Mouse (Mus musculus): ENCODE data around the gene Sema6d. TPM values are rescaled to one million over a fixed set of nuclear protein-coding genes. Genes with fewer than 3 reads are reported as not detected.
A peak's percentile ranks its signal among the peaks of the same experiment; 100 is the strongest.

Sema6d gene
- total RNA-seq, 2 experiments from 2014 or later = 48.1 to 50.1 TPM

DNA sequence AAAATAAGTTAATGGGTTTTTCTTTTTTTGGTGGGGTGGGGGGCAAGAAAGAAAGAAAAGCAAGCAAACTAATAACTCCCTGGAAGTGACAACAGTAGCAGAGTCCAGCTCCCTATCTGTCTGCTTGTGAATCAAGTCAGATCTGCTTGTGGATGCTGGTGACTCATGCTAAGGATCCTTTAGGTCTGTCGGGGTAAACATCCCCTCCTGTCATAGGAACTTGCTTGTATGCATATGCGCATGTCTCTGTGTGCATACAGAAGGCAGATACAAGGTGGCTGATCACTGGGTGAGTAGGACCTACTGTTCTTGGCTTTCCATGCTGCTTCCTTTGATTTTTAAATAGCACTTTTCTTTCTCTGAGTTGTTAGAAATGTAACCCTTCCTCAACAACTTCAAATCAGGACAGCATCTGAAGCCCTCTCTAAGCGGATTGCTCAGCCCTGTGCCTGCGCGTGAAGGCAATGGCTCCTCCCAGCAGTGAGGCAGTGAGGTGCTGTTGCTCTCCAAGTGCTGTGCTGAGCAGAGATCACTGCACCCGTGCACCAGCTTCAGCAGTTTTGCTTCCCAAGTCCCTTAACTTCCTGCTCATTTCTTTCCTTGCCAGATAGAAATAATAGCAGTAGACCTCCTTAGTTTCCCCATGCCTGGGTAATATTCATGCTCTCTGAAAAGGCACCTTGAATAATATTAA lies 550.9 kb downstream of the Sema6d start:
- peak in 1 of 2 experiments; percentile 35 for DNase-seq (ENCODE audit: low spot score in 2 of 2)

GRCm38 (mm10) chr2:124641194-124641558 lies 551.4 kb downstream of the Sema6d start:
- DNase-seq (ENCODE audit: low spot score in 2 of 2) = no peak

DNA sequence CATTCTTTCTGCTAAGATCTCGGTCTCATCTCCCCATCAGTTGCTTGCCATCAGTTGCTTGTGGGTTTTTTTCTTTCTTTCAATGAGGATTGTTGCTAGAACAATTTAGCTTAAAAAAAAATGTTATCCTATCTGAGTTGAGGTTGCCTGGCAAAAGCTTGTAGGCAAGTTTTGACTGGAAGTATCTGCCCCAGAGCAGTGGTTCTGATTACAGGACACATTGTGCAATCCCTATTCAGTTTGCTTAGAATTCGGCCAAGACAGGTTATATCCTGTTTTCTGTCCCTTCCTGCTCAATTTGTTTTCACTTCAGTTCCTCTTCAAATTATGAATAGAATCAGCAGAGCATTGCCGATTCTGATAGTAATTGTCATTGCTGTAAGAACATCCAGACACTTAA lies 552.4 kb downstream of the Sema6d start:
- no peak for DNase-seq (ENCODE audit: low spot score in 2 of 2)

- DNase-seq (ENCODE audit: low spot score in 2 of 2) = no peak
These were observed 560.8 kb downstream of the Sema6d start for GRCm38 (mm10) chr2:124650609-124651008.

DNA sequence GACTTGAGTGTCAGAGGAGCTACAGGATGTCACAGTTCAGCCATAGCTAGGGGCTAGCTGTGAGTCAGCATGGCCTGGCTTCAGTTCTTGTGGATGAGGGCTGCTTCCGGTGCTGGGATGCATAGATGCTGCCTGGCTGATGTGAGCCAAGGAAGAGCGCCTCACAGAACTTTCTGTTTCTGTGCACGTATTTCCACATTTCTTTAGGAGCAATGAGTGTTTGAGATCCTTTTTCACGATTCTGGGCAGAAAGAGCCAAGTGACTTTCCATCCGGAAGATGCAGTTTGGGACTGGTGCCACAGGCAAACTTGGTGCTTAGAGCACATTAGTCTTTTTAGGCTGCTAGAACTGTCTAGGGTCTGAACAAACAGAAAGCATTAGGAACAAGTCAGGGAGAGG lies 561.4 kb downstream of the Sema6d start:
- no peak for DNase-seq (ENCODE audit: low spot score in 2 of 2)

DNA sequence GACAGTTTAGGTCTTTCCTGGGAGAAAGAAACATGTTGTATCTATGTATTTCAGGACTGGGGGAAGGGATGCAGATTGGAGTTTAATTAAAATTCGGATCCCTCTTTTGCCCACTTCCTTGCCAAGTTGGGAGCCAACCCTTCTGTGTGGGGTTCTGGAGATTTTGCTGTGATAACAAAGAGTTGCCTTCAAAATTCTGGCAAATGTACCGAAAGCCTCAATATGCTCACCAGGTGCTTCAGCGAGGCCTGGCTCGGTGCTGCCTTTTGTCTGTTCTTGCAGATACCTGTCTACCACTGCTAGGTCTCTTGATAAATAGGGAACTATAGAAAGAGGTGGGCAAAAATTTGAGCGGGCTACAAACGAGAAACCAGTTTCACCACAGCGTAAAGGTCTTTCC lies 563.4 kb downstream of the Sema6d start:
- peak in 1 of 2 experiments; percentile 50 for DNase-seq (ENCODE audit: low spot score in 2 of 2)

DNA sequence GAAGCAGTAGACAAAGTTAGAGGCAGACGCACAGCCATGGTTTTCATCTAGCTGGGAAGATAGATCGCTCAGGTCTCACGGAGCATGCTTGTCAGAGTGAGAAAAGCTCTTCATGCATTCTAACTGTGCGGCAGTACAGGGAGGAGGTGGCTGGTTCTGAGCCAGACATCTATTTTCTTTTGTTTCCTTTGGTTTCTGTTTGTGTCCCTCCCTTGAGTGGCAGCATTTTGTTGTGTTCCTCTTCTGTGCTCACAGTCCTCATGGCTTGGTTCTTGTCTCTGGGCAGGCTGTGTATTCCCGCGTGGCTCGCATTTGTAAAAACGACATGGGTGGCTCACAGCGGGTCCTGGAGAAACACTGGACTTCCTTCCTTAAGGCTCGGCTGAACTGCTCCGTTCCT lies 567.6 kb downstream of the Sema6d start:
- no peak for DNase-seq (ENCODE audit: low spot score in 2 of 2)

- no peak for DNase-seq (ENCODE audit: low spot score in 2 of 2)
These were observed 568.6 kb downstream of the Sema6d start for GRCm38 (mm10) chr2:124658374-124658773.

DNA sequence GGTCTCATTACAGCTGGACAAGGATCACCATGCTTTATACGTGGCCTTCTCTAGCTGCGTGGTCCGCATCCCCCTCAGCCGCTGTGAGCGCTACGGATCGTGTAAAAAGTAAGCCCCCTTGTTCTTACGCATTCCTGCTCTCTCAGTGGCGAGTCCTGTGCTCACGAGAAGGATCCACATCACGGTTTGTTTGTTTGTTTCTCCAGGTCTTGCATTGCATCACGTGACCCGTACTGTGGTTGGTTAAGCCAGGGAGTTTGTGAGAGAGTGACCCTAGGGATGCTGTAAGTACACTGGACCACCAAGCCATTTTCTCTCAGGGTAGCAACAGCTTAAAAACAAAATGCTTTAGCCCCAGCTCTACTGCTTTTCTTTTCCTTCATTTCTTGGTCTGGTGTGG lies 569.8 kb downstream of the Sema6d start:
- no peak for DNase-seq (ENCODE audit: low spot score in 2 of 2)

DNA sequence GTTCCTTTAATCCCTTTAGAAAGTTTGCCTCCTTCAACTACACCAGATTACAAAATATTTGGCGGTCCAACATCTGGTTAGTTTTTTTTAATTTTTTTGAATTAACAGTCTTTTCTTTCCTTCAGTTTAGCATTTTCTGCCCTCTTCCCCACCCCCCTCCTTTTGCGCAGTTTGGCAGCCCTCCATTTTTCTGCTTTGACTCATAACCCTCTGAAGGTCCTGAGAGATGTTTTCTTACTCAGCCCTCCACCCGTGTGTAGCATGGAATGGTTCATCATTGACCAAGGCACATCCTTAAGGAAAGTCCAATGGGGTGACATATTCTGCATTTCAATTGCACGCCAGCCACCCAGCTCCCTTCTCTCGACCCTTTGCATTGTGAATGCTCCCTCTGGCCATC lies 570.9 kb downstream of the Sema6d start:
- no peak for DNase-seq (ENCODE audit: low spot score in 2 of 2)

- no peak for DNase-seq (ENCODE audit: low spot score in 2 of 2)
These were observed 571.5 kb downstream of the Sema6d start for GRCm38 (mm10) chr2:124661316-124661715.

DNA sequence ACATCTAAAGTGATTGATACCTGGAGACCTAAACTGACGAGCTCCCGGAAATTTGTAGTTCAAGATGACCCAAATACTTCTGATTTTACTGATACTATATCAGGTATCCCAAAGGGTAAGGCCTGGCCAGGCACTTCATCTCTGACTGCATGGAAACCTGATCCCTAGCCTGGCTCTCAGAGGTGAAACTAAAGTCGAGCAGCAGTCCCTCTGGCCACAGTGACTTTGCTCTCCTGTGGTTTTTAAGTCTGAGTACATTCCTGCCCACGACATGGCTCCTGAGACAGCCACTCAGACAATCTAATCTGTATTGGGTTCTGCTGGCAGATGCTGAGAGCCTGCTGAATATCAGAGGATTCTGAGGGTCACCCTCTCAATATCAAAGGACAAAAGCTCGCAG lies 572.5 kb downstream of the Sema6d start:
- DNase-seq (ENCODE audit: low spot score in 2 of 2) = no peak

DNA sequence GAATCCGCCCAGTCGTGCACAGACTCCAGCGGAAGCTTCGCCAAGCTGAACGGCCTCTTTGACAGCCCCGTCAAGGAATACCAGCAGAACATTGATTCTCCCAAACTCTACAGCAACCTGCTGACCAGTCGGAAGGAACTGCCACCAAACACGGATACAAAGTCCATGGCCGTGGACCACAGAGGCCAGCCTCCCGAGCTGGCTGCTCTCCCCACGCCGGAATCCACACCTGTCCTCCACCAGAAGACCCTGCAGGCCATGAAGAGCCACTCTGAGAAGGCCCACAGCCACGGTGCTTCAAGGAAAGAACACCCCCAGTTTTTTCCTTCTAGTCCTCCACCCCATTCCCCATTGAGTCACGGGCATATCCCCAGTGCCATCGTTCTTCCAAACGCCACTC lies 574.4 kb downstream of the Sema6d start:
- DNase-seq (ENCODE audit: low spot score in 2 of 2) = no peak

DNA sequence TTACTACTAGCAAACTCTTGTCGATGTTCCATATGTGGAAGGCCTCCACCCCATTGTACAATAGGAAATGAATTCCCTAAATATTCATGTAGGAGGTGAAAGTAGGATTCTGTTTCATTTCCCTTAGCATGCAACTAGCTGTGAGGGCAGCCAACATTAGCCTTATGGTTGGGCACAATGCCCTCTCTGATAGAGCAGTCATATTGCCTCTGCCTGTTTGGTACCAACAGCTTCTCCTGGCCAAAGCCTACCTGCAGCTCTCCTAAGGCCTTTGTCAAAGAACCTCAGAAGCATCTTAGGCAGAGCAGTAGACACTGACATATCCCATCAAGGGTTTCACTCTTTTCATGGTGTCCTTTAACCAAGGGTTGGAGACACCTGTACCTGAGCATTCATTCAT lies 578.7 kb downstream of the Sema6d start:
- DNase-seq (ENCODE audit: low spot score in 2 of 2) = no peak

DNA sequence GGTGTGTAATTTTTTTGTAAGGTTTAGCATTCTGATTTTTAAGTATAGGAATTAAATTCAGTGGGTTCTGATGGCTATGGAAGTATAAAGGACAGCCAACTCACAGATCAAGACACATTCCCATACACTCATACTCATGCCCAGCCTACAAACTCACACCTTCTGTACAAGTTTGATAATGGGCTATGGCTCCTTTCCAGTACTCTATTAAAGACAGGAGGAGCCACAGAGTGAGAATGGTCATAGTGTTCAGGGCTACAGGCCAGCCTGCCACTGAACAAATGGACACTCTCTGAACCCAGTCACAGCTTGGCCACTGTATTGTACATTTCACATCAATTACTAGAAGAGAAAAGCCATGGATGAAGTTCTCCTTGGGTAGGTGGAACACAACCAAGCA lies 583.3 kb downstream of the Sema6d start:
- no peak for DNase-seq (ENCODE audit: low spot score in 2 of 2)

GRCm38 (mm10) chr2:124684481-124684901 lies 594.7 kb downstream of the Sema6d start:
- no peak for DNase-seq (ENCODE audit: low spot score in 2 of 2)

DNA sequence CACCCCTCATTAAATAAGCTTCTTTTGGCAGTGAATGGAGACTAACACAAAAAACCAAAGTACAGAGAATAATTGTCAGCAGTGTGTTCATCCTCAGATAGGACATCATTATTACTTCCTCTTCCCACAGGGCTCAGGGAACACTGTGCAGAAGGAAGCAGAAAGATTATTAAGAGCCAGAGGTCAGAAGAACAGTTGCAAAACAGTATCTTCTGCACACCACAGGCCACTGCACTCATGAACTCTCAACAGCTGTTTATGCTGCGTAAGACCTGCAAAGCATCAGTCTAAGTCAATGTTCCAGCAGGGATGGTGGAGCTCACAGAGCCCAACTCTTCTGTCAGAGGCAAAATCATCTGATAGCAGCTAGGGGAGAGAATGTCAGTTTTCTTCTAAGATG lies 600.6 kb downstream of the Sema6d start:
- DNase-seq (ENCODE audit: low spot score in 2 of 2) = no peak

GRCm38 (mm10) chr2:124702621-124703020 lies 612.9 kb downstream of the Sema6d start:
- no peak for DNase-seq (ENCODE audit: low spot score in 2 of 2)

DNA sequence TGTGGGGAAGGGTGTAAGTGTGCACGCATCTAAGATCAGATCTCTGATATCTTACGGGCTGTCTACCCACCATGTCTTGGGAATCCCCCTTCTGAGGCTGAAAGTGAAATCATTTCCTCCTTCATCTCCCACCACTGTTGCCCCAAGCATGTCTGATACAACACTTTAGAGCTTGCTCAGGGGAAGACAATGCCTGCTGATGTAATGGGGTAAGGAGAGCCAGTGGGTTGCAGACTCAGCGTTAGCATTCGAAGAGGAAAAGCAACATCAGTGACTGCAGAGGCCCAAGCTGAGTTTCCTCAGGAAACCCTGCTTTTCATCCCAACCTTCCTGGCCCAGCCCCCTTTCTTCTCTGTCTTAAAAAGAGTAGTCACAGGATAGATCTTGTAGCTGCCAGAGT lies 615.2 kb downstream of the Sema6d start:
- DNase-seq (ENCODE audit: low spot score in 2 of 2) = no peak

DNA sequence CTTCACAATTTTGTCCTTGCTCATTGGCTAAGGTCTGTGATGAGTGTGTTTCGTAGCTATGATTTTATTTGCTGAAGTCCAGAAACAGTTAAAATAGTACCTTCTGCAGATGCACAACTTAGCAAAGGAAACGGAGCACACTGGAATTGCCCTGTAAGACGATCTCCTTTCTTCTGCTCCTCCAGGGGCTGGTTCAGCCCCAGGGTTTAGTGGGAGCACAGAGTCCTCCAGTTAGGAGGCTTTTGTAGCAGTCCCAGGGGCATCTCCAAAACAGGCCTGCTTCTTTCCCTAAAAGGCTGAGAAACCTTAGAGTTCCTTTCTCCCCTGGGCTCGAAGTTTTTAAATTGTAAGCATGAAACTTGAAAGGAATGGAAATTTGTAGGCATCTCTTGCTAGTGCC lies 616.0 kb downstream of the Sema6d start:
- DNase-seq (ENCODE audit: low spot score in 2 of 2) = no peak

- DNase-seq (ENCODE audit: low spot score in 2 of 2) = no peak
These were observed 617.1 kb downstream of the Sema6d start for GRCm38 (mm10) chr2:124706896-124707295.

Data from layer of hippocampus, adult 18-20 months (tissue).